Mouse (Mus musculus) intestine, postnatal 0 days (tissue): ENCODE data around the gene Lrrc8b. TPM values are rescaled to one million over a fixed set of nuclear protein-coding genes. Genes with fewer than 3 reads are reported as not detected.

Source experiments
- ATAC-seq: fragments of 200-750 bp; cut with Nextera tagmentation; 2 replicates; pipeline ENCODE4 v1.8.0; 2017; ENCODE audit warnings: mild to moderate bottlenecking, moderate TSS enrichment, moderate library complexity
- H3K27ac ChIP-seq: fragments of 300-500 bp; sonication (generic); 2 replicates; pipeline ENCODE4 v1.5.1; 2014; ENCODE audit warnings: mild to moderate bottlenecking, low read depth, low read length, moderate library complexity
- H3K27me3 ChIP-seq: fragments of 300-500 bp; sonication (generic); replicated peaks from 2 replicates; pipeline ENCODE4 v1.6.1; 2014; ENCODE audit warnings: low read length, mixed read lengths; ENCODE audit not compliant: control insufficient read depth, insufficient read depth
- H3K36me3 ChIP-seq: fragments of 300-500 bp; sonication (generic); 2 replicates; pipeline ENCODE4 v1.6.1; 2014; ENCODE audit warnings: mild to moderate bottlenecking, moderate library complexity; ENCODE audit not compliant: control insufficient read depth, insufficient read depth
- H3K4me1 ChIP-seq: fragments of 300-500 bp; sonication (generic); replicated peaks from 2 replicates; pipeline ENCODE4 v1.6.1; 2014; ENCODE audit warnings: antibody characterized with exemption, low read length, mixed read lengths; ENCODE audit not compliant: control insufficient read depth, insufficient read depth
- H3K4me2 ChIP-seq: fragments of 300-500 bp; sonication (generic); replicated peaks from 2 replicates; pipeline ENCODE4 v1.6.1; 2014; ENCODE audit warnings: low read depth, mild to moderate bottlenecking, moderate library complexity
- H3K4me3 ChIP-seq: fragments of 300-500 bp; sonication (generic); 2 replicates; pipeline ENCODE4 v1.5.1; 2014; ENCODE audit warnings: low read depth, low read length
- H3K9ac ChIP-seq: fragments of 300-500 bp; sonication (generic); 2 replicates; pipeline ENCODE4 v1.6.1; 2014; ENCODE audit warnings: mild to moderate bottlenecking, low read depth, low read length
- H3K9me3 ChIP-seq: fragments of 300-500 bp; sonication (generic); 2 replicates; pipeline ENCODE4 v1.6.1; 2016; ENCODE audit warnings: mixed run types; ENCODE audit not compliant: control insufficient read depth
- CTCF ChIP-seq: sonication (generic); IDR thresholded peaks from 2 replicates; pipeline ENCODE4 v1.5.1; 2016; ENCODE audit warnings: low read depth, mild to moderate bottlenecking, control low read depth, antibody characterized with exemption, moderate library complexity
- WGBS: fragments of 180-500 bp; shearing (Covaris S2); extraction: QIAGEN DNeasy Blood & Tissue Kit; methylation state at CpG from one replicate; pipeline ENCODE4 v1.1.7; 2014; 5-methylcytosine and 5-hydroxymethylcytosine counted together
- polyA plus RNA-seq: library from polyadenylated mRNA; unstranded; fragments of >200 nt; fragmentation: Nextera tagmentation; extraction: Ambion mirVana; gene quantifications from 2 replicates; pipeline ENCODE4 v1.2.1, GENCODE M21; 2015

The Lrrc8b gene
- polyA plus RNA-seq, 1 experiment from 2014 or later: 12.2 TPM

DNA sequence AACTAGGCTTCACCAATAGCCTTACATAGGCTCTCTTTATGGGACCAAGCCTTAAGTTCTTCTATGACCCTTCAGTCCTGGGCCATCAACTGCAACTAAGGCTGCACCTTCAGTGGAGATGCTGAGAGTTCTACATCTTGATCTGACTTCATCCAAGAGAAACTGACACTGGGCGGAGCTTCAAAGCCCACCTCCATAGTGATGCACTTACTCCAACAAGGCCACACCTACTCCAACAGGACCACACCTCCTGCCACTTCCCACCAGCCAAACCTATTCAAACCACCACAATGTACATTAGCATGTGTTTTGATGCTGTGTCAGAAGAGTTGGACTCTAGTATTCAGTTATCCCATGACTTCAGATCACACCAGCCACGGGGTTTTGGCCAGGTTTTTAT lies 120.6 kb downstream of the Lrrc8b start:
- Histone ChIP-seq H3K9ac (no peak overlapping the region), H3K27me3 (no peaks in the 10 kb centered on the region), H3K4me3 (no peak overlapping the region), H3K9me3 (no peaks in the 10 kb centered on the region), H3K4me1 (no peaks in the 10 kb centered on the region), H3K4me2 (no peak overlapping the region), H3K27ac (no peak overlapping the region), H3K36me3 (no peaks in the 10 kb centered on the region)
- ATAC-seq: no peak
- 96% methylated on average over 2 of the region's 2 CpGs for WGBS
- TF ChIP-seq CTCF: no peak

DNA sequence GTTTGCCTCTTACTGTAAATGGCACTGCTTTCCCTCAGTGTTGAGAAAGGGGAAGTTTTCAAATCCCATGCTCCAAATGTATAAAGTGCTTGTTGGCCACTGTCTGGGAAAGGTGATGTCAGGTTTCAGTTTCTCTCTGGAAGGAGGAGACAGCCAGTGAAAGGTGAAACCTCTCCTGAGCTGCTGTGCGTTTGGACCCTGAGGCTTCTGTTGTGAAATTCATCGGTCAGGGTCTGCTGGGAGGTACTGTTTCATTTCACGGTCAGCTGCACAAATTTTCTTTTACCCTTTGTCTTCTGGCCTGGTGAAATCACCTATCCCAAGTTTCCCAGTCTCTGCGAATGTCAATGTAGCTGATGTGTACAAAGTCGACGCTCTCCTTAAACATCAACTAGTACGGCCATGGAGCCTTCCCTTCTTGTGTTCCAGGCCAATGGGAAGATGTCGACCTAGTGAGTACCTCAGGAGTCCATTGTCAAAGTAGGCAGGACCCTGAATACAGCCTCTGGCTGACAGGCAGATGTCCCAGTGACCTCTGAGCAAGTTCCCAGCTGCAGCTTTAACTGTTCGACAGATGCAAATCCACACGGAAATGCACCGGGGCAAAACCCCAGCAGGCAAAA lies 121.6 kb downstream of the Lrrc8b start:
- no peaks in the 10 kb centered on the region for H3K36me3 ChIP-seq
- no peak for ATAC-seq
- no peak overlapping the region for H3K27ac ChIP-seq
- no peaks in the 10 kb centered on the region for H3K4me1 ChIP-seq
- 83% methylated on average over 11 of the region's 11 CpGs for WGBS
- TF ChIP-seq CTCF: no peak
- H3K4me2 ChIP-seq: no peak overlapping the region
- H3K9ac ChIP-seq: no peak overlapping the region
- H3K4me3 ChIP-seq: no peak overlapping the region
- H3K9me3 ChIP-seq: no peaks in the 10 kb centered on the region
- no peaks in the 10 kb centered on the region for H3K27me3 ChIP-seq

Other genes with a start within 250 kb of the Lrrc8b start
- gene Gbp10, start 176.2 kb upstream of the Lrrc8b start, polyA plus RNA-seq: not detected in 2 replicates
- gene Gm43302, start 122.1 kb upstream of the Lrrc8b start, polyA plus RNA-seq: not detected in 2 replicates
- gene Gbp6, start 122.1 kb upstream of the Lrrc8b start, polyA plus RNA-seq: 1.8 and 1.9 TPM in 2 replicates
- 11.8 and 13.4 TPM in 2 replicates for gene Lrrc8c, start 103.6 kb downstream of the Lrrc8b start, polyA plus RNA-seq